In the genomic region with DNA sequence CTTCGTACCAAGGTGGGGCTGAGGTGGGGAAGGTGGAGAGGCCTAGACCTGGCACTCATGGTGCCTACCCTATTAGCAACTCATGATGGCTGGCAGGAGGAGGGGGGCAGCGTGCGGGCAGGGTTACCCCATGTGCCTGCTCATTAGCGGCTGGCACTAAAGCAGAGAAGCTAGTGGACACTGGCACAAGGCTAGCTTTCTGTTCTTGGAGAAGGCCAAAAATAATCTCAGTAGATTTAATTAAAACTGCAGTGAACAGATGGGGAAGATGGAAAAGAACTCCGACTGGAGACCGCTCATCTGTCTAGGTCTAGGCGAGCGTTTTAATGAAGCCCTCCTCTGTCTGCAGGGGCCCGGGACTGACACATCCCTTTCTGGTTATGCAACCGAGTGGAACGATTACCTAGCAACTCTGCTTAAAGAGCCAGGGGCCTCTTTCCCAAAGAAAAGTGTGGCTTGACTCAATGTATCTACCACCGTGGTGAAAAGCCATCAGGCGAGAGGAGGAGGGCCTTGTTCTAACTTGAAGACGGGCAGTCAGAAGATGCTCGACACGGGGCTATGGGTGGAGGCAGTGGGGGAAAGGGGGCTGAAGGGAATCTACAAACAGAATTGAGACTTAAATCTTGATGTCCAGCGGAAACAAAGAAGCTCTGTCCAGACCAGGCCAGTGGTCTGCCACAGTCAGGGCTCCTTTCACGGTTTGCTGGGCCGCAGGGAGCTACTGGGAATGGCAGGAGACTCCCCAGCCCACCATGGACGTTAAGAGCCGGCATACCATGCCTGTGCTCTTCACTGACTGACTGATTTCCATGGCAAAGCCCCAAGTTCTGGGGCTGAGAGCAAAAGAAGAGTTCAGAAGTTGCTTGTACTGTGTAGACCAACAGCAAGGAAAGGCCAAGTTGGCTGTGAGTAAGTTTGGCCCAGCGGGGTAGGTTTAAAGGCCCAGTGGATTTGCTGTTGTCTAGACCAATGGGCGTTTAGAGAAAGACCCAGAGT, we compare ENCODE assay signal across 8 mouse cellular contexts.
DNase-seq lines count a peak whose midpoint lies in the region; ATAC-seq lines count a peak whose summit lies in the region.

No protein-coding gene starts in this region.

- DNase-seq in cerebellum, postnatal 10 days = peak; percentile 71 to 85
- DNase-seq in forebrain, embryonic 14.5 days (ENCODE audit: low spot score) = peak; percentile 93
- DNase-seq in left cerebral cortex, adult 11 months (ENCODE audit: low spot score) = peak; percentile 58
- no peak for DNase-seq in urinary bladder, postnatal 4 days (ENCODE audit: low spot score in 2 of 2)

- no peaks in the 10 kb centered on the region for H3K27me3 ChIP-seq in forebrain, embryonic 14.5 days (replicated peaks; ENCODE audit: control insufficient read depth, insufficient read depth, low read length)
- H3K27me3 ChIP-seq in hindbrain, embryonic 15.5 days = no peaks in the 10 kb centered on the region
- H3K27me3 ChIP-seq in neural tube, embryonic 12.5 days (replicated peaks) = no peaks in the 10 kb centered on the region
- H3K27me3 ChIP-seq in intestine, embryonic 16.5 days (replicated peaks; ENCODE audit: control insufficient read depth, insufficient read depth, low read length) = no peaks in the 10 kb centered on the region

- no peak overlapping the region for H3K4me3 ChIP-seq in forebrain, embryonic 14.5 days (ENCODE audit: low read depth, low read length)
- no peak overlapping the region for H3K4me3 ChIP-seq in hindbrain, embryonic 15.5 days
- H3K4me3 ChIP-seq in neural tube, embryonic 12.5 days = no peak overlapping the region
- H3K4me3 ChIP-seq in intestine, embryonic 16.5 days (ENCODE audit: low read length) = no peak overlapping the region

- H3K9ac ChIP-seq in forebrain, embryonic 14.5 days (ENCODE audit: low read length) = no peak overlapping the region
- no peak overlapping the region for H3K9ac ChIP-seq in hindbrain, embryonic 15.5 days
- no peak overlapping the region for H3K9ac ChIP-seq in neural tube, embryonic 12.5 days
- no peak overlapping the region for H3K9ac ChIP-seq in intestine, embryonic 16.5 days (ENCODE audit: low read depth, low read length)

- no peaks in the 10 kb centered on the region for H3K36me3 ChIP-seq in forebrain, embryonic 14.5 days (ENCODE audit: control insufficient read depth, insufficient read depth, low read length)
- no peaks in the 10 kb centered on the region for H3K36me3 ChIP-seq in hindbrain, embryonic 15.5 days
- no peaks in the 10 kb centered on the region for H3K36me3 ChIP-seq in neural tube, embryonic 12.5 days
- no peaks in the 10 kb centered on the region for H3K36me3 ChIP-seq in intestine, embryonic 16.5 days (ENCODE audit: control insufficient read depth, insufficient read depth, low read length)

- H3K4me1 ChIP-seq in forebrain, embryonic 14.5 days (ENCODE audit: control insufficient read depth, insufficient read depth, low read length) = peaks cover 58% of the 10 kb centered on the region
- peaks cover 70% of the 10 kb centered on the region for H3K4me1 ChIP-seq in hindbrain, embryonic 15.5 days (replicated peaks)
- H3K4me1 ChIP-seq in neural tube, embryonic 12.5 days = peaks cover 68% of the 10 kb centered on the region
- peaks cover 6% of the 10 kb centered on the region; the same call in 1 of the 2 replicates for H3K4me1 ChIP-seq in intestine, embryonic 16.5 days (ENCODE audit: control insufficient read depth, insufficient read depth, low read length)

- H3K4me2 ChIP-seq in forebrain, embryonic 14.5 days (ENCODE audit: low read length) = no peak overlapping the region
- H3K4me2 ChIP-seq in hindbrain, embryonic 15.5 days = no peak overlapping the region
- peak overlapping the region; percentile 36 for H3K4me2 ChIP-seq in neural tube, embryonic 12.5 days (replicated peaks)
- H3K4me2 ChIP-seq in intestine, embryonic 16.5 days (ENCODE audit: low read depth, low read length) = no peak overlapping the region

- WGBS in forebrain, embryonic 14.5 days = 7% methylated on average over 23 of the region's 23 CpGs
- 21% methylated on average over 23 of the region's 23 CpGs for WGBS in hindbrain, embryonic 15.5 days
- 22% methylated on average over 23 of the region's 23 CpGs for WGBS in neural tube, embryonic 12.5 days
- 81% methylated on average over 23 of the region's 23 CpGs for WGBS in intestine, embryonic 16.5 days

- ATAC-seq in forebrain, embryonic 14.5 days = peak; percentile 77
- peak; percentile 82 for ATAC-seq in hindbrain, embryonic 15.5 days (ENCODE audit: low FRiP score, low read depth)
- peak; percentile 65 for ATAC-seq in neural tube, embryonic 12.5 days (ENCODE audit: low FRiP score, low read depth)
- ATAC-seq in erythroblast, adult 5-6 weeks (replicated peaks; ENCODE audit: low FRiP score, poor library complexity, severe bottlenecking) = no peak
- no peak for ATAC-seq in intestine, embryonic 16.5 days

- H3K9me3 ChIP-seq in forebrain, embryonic 14.5 days (replicated peaks; ENCODE audit: control insufficient read depth, low read length) = no peaks in the 10 kb centered on the region
- no peaks in the 10 kb centered on the region for H3K9me3 ChIP-seq in hindbrain, embryonic 15.5 days
- no peaks in the 10 kb centered on the region for H3K9me3 ChIP-seq in neural tube, embryonic 12.5 days
- no peaks in the 10 kb centered on the region for H3K9me3 ChIP-seq in intestine, embryonic 16.5 days (ENCODE audit: control insufficient read depth, low read length)

- peak overlapping the region; percentile 89 for H3K27ac ChIP-seq in forebrain, embryonic 14.5 days (ENCODE audit: low read depth, low read length)
- peak overlapping the region; percentile 62 for H3K27ac ChIP-seq in hindbrain, embryonic 15.5 days (replicated peaks)
- H3K27ac ChIP-seq in neural tube, embryonic 12.5 days = no peak overlapping the region
- no peak overlapping the region for H3K27ac ChIP-seq in intestine, embryonic 16.5 days (ENCODE audit: low read length)

Comparison
In these comparisons a context has a peak if more than half of its experiments do, and no peak if none do; other contexts are left out.
1. DNase-seq: peak in cerebellum, postnatal 10 days (2 of 2), forebrain, embryonic 14.5 days (single experiment) and left cerebral cortex, adult 11 months (single experiment); none in urinary bladder, postnatal 4 days (0 of 2).
2. ATAC-seq: peak in forebrain, embryonic 14.5 days (single experiment), hindbrain, embryonic 15.5 days (single experiment) and neural tube, embryonic 12.5 days (single experiment); none in erythroblast, adult 5-6 weeks (single experiment) and intestine, embryonic 16.5 days (single experiment).
3. H3K27ac ChIP-seq: peak in forebrain, embryonic 14.5 days (single experiment) and hindbrain, embryonic 15.5 days (single experiment); none in neural tube, embryonic 12.5 days (single experiment) and intestine, embryonic 16.5 days (single experiment).